Mouse (Mus musculus): ENCODE data around the gene Gm17469. TPM values are rescaled to one million over a fixed set of nuclear protein-coding genes. Genes with fewer than 3 reads are reported as not detected.
"Not testable (repeated sequence)": the region's sequence is repeated elsewhere in the genome, so short reads cannot be mapped to it uniquely, and the experiment has no call there.

Gm17469 gene
- polyA plus RNA-seq (2014; fragmentation: Nextera tagmentation; extraction: Ambion mirVana), result not detected in 2 replicates

DNA sequence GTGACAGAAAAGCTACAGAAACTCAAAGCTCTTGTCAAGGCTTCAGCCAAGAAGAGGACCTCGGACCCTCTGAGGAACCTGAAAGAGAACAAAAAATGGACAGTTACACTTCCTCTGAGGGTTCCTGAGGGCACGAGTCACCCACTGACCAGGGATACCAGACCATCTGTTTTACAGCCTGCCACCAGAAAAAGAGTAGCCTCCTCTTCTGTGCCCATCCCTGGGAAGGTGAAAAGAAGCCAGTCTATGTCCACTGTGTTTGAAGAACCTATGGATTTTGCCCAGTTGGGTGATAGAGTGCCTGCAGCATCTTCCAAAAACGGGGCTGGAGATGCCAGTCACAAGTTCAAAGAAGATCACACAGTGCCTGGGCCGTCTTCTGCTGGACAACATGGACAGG is at the start of gene Gm17469:
TSS of gene Gm17469 (plus strand) at position 301 of the 400 bp plus-strand sequence.
- no CpG with 5 or more reads among the region's 4 CpGs for WGBS
- not testable (repeated sequence) for ATAC-seq (replicated peaks; ENCODE audit: low FRiP score); DNase-seq (ENCODE audit: low spot score); H3K27me3 ChIP-seq (ENCODE audit: control insufficient read depth, insufficient read depth, low read length); H3K9me3 ChIP-seq (ENCODE audit: control insufficient read depth, low read length); H3K4me1 ChIP-seq (replicated peaks; ENCODE audit: control insufficient read depth, insufficient read depth, low read length); H3K27ac ChIP-seq (ENCODE audit: low read depth, low read length); H3K4me3 ChIP-seq (ENCODE audit: low read depth, low read length); H3K4me2 ChIP-seq (ENCODE audit: low read depth, low read length, severe bottlenecking); H3K36me3 ChIP-seq (ENCODE audit: control insufficient read depth, insufficient read depth, low read length); H3K9ac ChIP-seq (ENCODE audit: low read length)

Other genes with a start within 250 kb of the Gm17469 start
- gene Gm17584, start 129.3 kb upstream of the Gm17469 start, polyA plus RNA-seq (2014; fragmentation: Nextera tagmentation; extraction: Ambion mirVana), result not detected in 2 replicates